Mouse (Mus musculus) liver, postnatal 0 days (tissue): ENCODE measurements around the gene Fcrlb. TPM values are rescaled to one million over a fixed set of nuclear protein-coding genes. Genes with fewer than 3 reads are reported as not detected.
A peak's percentile ranks its signal among the peaks of the same experiment; 100 is the strongest.

ENCODE experiments used
- ATAC-seq: fragments of 200-750 bp; cut with Nextera tagmentation; 2 replicates; pipeline ENCODE4 v1.8.0; 2017; ENCODE audit warnings: mild to moderate bottlenecking, moderate library complexity
- DNase-seq: peaks from one replicate; pipeline ENCODE4 v3.0.0-alpha.2; 2016
- H3K27ac ChIP-seq: fragments of 300-500 bp; sonication (generic); 2 replicates; pipeline ENCODE4 v1.5.1; 2014; ENCODE audit warnings: antibody characterized with exemption, moderate library complexity, mild to moderate bottlenecking, low read depth
- H3K27me3 ChIP-seq: fragments of 300-500 bp; sonication (generic); 2 replicates; pipeline ENCODE4 v1.6.1; 2014; ENCODE audit warnings: low read length, control low read depth, mixed read lengths; ENCODE audit not compliant: insufficient read depth
- H3K36me3 ChIP-seq: fragments of 300-500 bp; sonication (generic); replicated peaks from 2 replicates; pipeline ENCODE4 v1.6.1; 2014; ENCODE audit warnings: mild to moderate bottlenecking, control low read depth, low read length, moderate library complexity, mixed read lengths; ENCODE audit not compliant: insufficient read depth
- H3K4me1 ChIP-seq: fragments of 300-500 bp; sonication (generic); 2 replicates; pipeline ENCODE4 v1.6.1; 2014; ENCODE audit warnings: antibody characterized with exemption, mild to moderate bottlenecking, control low read depth; ENCODE audit not compliant: insufficient read depth
- H3K4me2 ChIP-seq: fragments of 300-500 bp; sonication (generic); 2 replicates; pipeline ENCODE4 v1.6.1; 2014; ENCODE audit warnings: low read depth, mild to moderate bottlenecking, low read length, moderate library complexity, mixed read lengths
- H3K4me3 ChIP-seq: fragments of 300-500 bp; sonication (generic); 2 replicates; pipeline ENCODE4 v1.5.1; 2014; ENCODE audit warnings: low read depth, low read length
- H3K9ac ChIP-seq: fragments of 300-500 bp; sonication (generic); replicated peaks from 2 replicates; pipeline ENCODE4 v1.6.1; 2014; ENCODE audit warnings: mild to moderate bottlenecking, moderate library complexity
- H3K9me3 ChIP-seq: fragments of 300-500 bp; sonication (generic); 2 replicates; pipeline ENCODE4 v1.6.1; 2016; ENCODE audit warnings: mild to moderate bottlenecking, control low read depth, low read length, mixed read lengths
- CTCF ChIP-seq: sonication (generic); IDR thresholded peaks from 2 replicates; pipeline ENCODE4 v1.5.1; 2016; ENCODE audit warnings: antibody characterized with exemption, low read depth
- EP300 ChIP-seq: IDR thresholded peaks from 2 replicates; pipeline ENCODE4 v1.6.1; 2016; ENCODE audit warnings: antibody characterized with exemption, low read depth, mild to moderate bottlenecking
- WGBS: fragments of 180-500 bp; shearing (Covaris S2); extraction: QIAGEN DNeasy Blood & Tissue Kit; methylation state at CpG from one replicate; pipeline ENCODE4 v1.1.7; 2014; ENCODE audit not compliant: insufficient replicate concordance; 5-methylcytosine and 5-hydroxymethylcytosine counted together
- polyA plus RNA-seq: library from polyadenylated mRNA; unstranded; fragments of >200 nt; fragmentation: Nextera tagmentation; extraction: Ambion mirVana; gene quantifications from 2 replicates; pipeline ENCODE4 v1.2.1, GENCODE M21; 2015

The Fcrlb gene
- polyA plus RNA-seq: 0.36 and 0.41 TPM in 2 replicates

GRCm38 (mm10) chr1:170912891-170913615 lies at the start of gene Fcrlb:
TSS of gene Fcrlb (minus strand) at chr1:170912941.
- DNase-seq (no peak), ATAC-seq (no peak)
- H3K9me3 ChIP-seq: no peaks in the 10 kb centered on the region
- H3K36me3 ChIP-seq: no peaks in the 10 kb centered on the region
- no peak for TF ChIP-seq EP300
- no peak for TF ChIP-seq CTCF
- H3K27me3 ChIP-seq: peaks cover 13% of the 10 kb centered on the region
- 63% methylated on average over 5 of the region's 5 CpGs for WGBS
- H3K27ac ChIP-seq: no peak within 1 kb of the TSS
- H3K4me2 ChIP-seq: no peak within 1 kb of the TSS
- H3K9ac ChIP-seq: no peak within 1 kb of the TSS
- peaks cover 6% of the 10 kb centered on the region for H3K4me1 ChIP-seq
- no peak within 1 kb of the TSS for H3K4me3 ChIP-seq

- DNase-seq: no peak
- Histone ChIP-seq H3K9me3 (no peaks in the 10 kb centered on the region), H3K4me2 (no peak overlapping the region), H3K27ac (no peak overlapping the region), H3K27me3 (no peaks in the 10 kb centered on the region), H3K4me3 (no peak overlapping the region), H3K4me1 (peaks cover 10% of the 10 kb centered on the region), H3K9ac (no peak overlapping the region), H3K36me3 (no peaks in the 10 kb centered on the region)
- ATAC-seq: no peak
- 40% methylated on average over 2 of the region's 2 CpGs for WGBS
- TF ChIP-seq CTCF (no peak), EP300 (no peak)
Observed at GRCm38 (mm10) chr1:170962301-170962700, 49.6 kb upstream of the Fcrlb start.

DNA sequence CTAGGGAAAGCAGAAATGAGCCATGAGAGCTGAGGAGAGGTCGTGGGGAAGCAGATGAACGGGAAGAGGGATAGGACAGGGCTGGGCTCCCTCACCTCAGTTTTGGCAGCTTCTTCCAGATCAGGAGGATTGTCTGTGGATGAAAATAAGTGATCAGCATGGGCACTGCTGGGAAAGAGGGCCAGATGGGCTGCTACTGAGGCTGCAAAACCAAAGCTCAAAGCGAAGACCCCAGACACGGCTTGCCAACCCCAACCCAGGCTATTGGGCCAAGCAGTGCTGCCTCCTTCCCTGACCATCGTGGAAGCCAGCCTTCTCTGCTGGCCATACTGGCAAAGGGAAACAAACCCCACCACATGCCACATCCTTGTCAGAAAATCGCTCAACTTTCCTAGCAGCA lies 48.4 kb upstream of the Fcrlb start:
- Histone ChIP-seq H3K4me2 (no peak overlapping the region), H3K9me3 (no peaks in the 10 kb centered on the region), H3K27ac (no peak overlapping the region), H3K4me3 (no peak overlapping the region), H3K9ac (no peak overlapping the region), H3K27me3 (no peaks in the 10 kb centered on the region), H3K36me3 (no peaks in the 10 kb centered on the region), H3K4me1 (peaks cover 10% of the 10 kb centered on the region)
- DNase-seq: no peak
- no peak for TF ChIP-seq CTCF
- WGBS: 75% methylated on average over 6 of the region's 6 CpGs
- no peak for ATAC-seq

DNA sequence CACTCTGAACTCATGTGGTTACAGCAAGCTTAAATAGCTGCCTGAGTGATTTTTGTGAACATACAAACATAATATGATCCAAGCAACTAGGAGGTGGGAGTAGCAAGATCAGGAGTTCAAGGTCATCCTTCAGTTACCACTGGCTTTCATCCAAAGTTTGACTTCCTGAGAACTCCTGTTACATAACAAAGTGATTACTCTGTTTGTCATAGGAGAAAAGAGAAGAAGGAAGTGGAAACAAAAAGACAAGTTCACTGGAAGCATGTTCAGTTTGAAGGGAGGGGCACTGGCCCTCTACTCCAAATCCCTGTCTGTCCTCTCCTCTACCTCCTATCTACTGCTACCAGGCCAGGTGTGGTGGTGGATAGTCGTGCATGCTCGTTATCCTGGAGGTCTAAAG lies 47.0 kb upstream of the Fcrlb start:
- Histone ChIP-seq H3K4me3 (no peak overlapping the region), H3K4me1 (peaks cover 10% of the 10 kb centered on the region), H3K9ac (no peak overlapping the region), H3K27ac (no peak overlapping the region), H3K36me3 (no peaks in the 10 kb centered on the region), H3K27me3 (no peaks in the 10 kb centered on the region), H3K9me3 (no peaks in the 10 kb centered on the region), H3K4me2 (no peak overlapping the region)
- 46% methylated on average over 2 of the region's 2 CpGs for WGBS
- TF ChIP-seq CTCF (no peak), EP300 (0 out of 2 replicates have a peak, but pooled peaks have one; percentile 12)
- no peak for DNase-seq
- ATAC-seq: peak; percentile 8; the same call in 1 of the 2 replicates

DNA sequence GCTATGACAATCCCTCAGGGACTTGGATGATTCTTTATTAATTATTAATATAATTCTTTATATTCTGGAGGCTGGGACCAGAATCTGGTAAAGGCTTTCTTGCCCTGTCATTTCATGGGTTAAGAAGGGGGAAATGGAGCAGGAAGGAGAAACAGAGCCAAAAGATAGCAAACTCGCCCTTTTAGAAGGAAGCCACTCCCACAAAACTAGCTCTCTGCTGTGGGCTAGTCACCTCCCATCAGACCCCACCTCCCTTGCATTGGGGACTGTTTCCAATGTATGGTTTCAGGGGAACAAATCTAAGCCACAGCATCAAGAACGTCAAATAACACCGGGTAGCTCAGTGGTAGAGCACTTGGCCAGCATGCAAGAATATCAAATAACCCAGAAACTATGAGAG lies 45.5 kb upstream of the Fcrlb start:
- TF ChIP-seq CTCF (no peak), EP300 (no peak)
- 34% methylated on average over 3 of the region's 3 CpGs for WGBS
- DNase-seq (no peak), ATAC-seq (no peak)
- Histone ChIP-seq H3K4me2 (no peak overlapping the region), H3K27ac (no peak overlapping the region), H3K9me3 (no peaks in the 10 kb centered on the region), H3K4me1 (peaks cover 10% of the 10 kb centered on the region), H3K36me3 (no peaks in the 10 kb centered on the region), H3K4me3 (no peak overlapping the region), H3K9ac (no peak overlapping the region), H3K27me3 (no peaks in the 10 kb centered on the region)

DNA sequence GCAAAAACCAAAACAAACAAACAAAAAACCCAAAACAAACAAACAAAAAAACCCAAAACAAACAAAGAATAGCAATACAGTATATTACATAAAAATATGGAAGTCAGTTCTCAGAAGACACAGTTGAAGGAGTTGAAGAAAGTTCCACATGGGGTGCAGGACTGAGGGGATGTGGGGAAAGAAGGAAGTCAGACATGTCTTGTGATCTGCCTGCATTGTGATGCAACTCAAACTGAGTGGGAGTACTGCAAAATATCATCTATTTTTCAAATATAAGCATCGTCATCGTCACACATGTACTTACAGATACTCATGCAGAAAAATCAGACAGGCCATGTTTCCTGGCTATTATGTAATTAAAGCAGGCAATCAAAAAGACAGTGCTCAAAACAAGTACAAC lies 40.5 kb upstream of the Fcrlb start:
- peaks cover 2% of the 10 kb centered on the region; the same call in 1 of the 2 replicates for H3K4me1 ChIP-seq
- TF ChIP-seq EP300 (no peak), CTCF (no peak)
- 48% methylated on average over 2 of the region's 2 CpGs for WGBS
- no peaks in the 10 kb centered on the region for H3K27me3 ChIP-seq
- no peak for DNase-seq
- ATAC-seq: peak; percentile 25; the same call in 1 of the 2 replicates
- H3K36me3 ChIP-seq: no peaks in the 10 kb centered on the region
- no peak overlapping the region for H3K27ac ChIP-seq
- no peak overlapping the region for H3K4me2 ChIP-seq
- H3K9ac ChIP-seq: no peak overlapping the region
- no peaks in the 10 kb centered on the region for H3K9me3 ChIP-seq
- H3K4me3 ChIP-seq: no peak overlapping the region
